ENCODE assay signal across 10 mouse cellular contexts in the genomic region with DNA sequence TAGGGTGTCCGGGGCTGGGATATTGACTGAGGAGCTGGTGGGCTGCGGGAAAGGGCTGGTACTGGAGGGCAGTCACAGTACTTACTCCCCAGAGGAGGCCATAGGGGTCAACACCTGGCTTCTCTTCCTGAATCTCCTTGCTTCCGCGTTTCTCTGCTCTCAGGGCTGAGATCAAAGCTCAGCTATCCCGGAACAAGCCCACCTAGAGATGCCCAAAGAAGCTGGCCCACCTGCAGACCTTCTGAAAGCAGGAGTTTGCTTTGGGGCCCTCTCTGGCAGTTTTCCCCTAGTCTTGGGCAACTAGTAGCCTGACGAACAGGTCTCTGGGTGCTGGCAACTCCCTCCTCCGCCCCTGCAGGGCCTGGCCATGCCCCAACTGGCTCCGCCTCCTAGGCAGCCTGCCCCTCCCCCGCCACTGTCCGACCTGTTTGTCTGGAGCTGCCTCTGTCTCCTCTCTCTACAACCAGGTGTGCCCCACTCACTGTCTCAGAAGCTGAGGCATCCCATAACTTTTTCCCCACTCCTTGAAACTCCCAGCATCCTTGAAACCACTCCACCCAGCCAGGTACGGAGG. TPM values are rescaled to one million over a fixed set of nuclear protein-coding genes. Genes with fewer than 3 reads are reported as not detected.
DNase-seq lines count a peak whose midpoint lies in the region; ATAC-seq lines count a peak whose summit lies in the region.
"Had no signal": no experiment of that assay in that cellular context is flagged by ENCODE, and none has a peak within 500 bp of the region (broad histone marks: within the 10 kb centered on the region; RNA-seq: fewer than 3 reads in every experiment).

No protein-coding gene starts in this region.

- intact Hi-C loops in left cerebral cortex, postnatal 4 days (cut with DNase I): loop anchor here (5.0 kb wide), 1 partner anchor 93 kb away; a partner anchor contains a TSS

- H3K27me3 ChIP-seq in forebrain, embryonic 10.5 days (ENCODE audit: poor library complexity, severe bottlenecking): peaks cover 46% of the 10 kb centered on the region
- H3K27me3 ChIP-seq in forebrain, embryonic 15.5 days: no peaks in the 10 kb centered on the region
- H3K27me3 ChIP-seq in neural tube, embryonic 15.5 days (replicated peaks): no peaks in the 10 kb centered on the region
- H3K27me3 ChIP-seq: neural tube, embryonic 13.5 days had no signal

- H3K4me2 ChIP-seq in forebrain, embryonic 15.5 days (replicated peaks): no peak overlapping the region
- no peak overlapping the region for H3K4me2 ChIP-seq in neural tube, embryonic 15.5 days
- H3K4me2 ChIP-seq: neural tube, embryonic 13.5 days had no signal

- 14% methylated on average over 11 of the region's 11 CpGs for WGBS in forebrain, embryonic 10.5 days
- 22% methylated on average over 11 of the region's 11 CpGs for WGBS in forebrain, embryonic 15.5 days
- 21% methylated on average over 11 of the region's 11 CpGs for WGBS in neural tube, embryonic 15.5 days

- no peak for ATAC-seq in forebrain, embryonic 15.5 days (replicated peaks)
- ATAC-seq in neural tube, embryonic 15.5 days (ENCODE audit: low FRiP score): no peak

- H3K4me3 ChIP-seq in forebrain, embryonic 10.5 days: peak overlapping the region; percentile 21
- H3K4me3 ChIP-seq in forebrain, embryonic 15.5 days: no peak overlapping the region
- no peak overlapping the region for H3K4me3 ChIP-seq in neural tube, embryonic 15.5 days (replicated peaks)
- H3K4me3 ChIP-seq: erythroblast, embryonic 14.5 days; neural tube, embryonic 13.5 days had no signal

- H3K9me3 ChIP-seq in forebrain, embryonic 10.5 days: no peaks in the 10 kb centered on the region
- H3K9me3 ChIP-seq in forebrain, embryonic 15.5 days: no peaks in the 10 kb centered on the region
- H3K9me3 ChIP-seq in neural tube, embryonic 15.5 days (replicated peaks): no peaks in the 10 kb centered on the region
- H3K9me3 ChIP-seq: neural tube, embryonic 13.5 days had no signal

- H3K9ac ChIP-seq in forebrain, embryonic 15.5 days (replicated peaks): no peak overlapping the region
- no peak overlapping the region for H3K9ac ChIP-seq in neural tube, embryonic 15.5 days (replicated peaks)
- H3K9ac ChIP-seq: neural tube, embryonic 13.5 days had no signal

- no peak for DNase-seq in forebrain, embryonic 10.5 days (ENCODE audit: extremely low spot score, low spot score)
- peak; percentile 50 for DNase-seq in embryo, embryonic 10 days (ENCODE audit: low spot score)
- peak; percentile 83 to 88 for DNase-seq in kidney, postnatal 36 days
- DNase-seq in ovary, postnatal 14 days (ENCODE audit: low spot score): peak; percentile 54
- DNase-seq in layer of hippocampus, adult 11-12 months (ENCODE audit: low spot score): no peak
- DNase-seq in left cerebral cortex, postnatal 4 days: no peak

- H3K27ac ChIP-seq in forebrain, embryonic 10.5 days: peak overlapping the region; percentile 49; the same call in 1 of the 2 replicates
- H3K27ac ChIP-seq in forebrain, embryonic 15.5 days (replicated peaks): no peak overlapping the region
- H3K27ac ChIP-seq in neural tube, embryonic 15.5 days (replicated peaks): no peak overlapping the region
- H3K27ac ChIP-seq: neural tube, embryonic 13.5 days had no signal

- peaks cover 13% of the 10 kb centered on the region for H3K36me3 ChIP-seq in forebrain, embryonic 10.5 days (replicated peaks)
- H3K36me3 ChIP-seq in forebrain, embryonic 15.5 days: peaks cover 29% of the 10 kb centered on the region
- peaks cover 36% of the 10 kb centered on the region for H3K36me3 ChIP-seq in neural tube, embryonic 15.5 days

- H3K4me1 ChIP-seq in forebrain, embryonic 10.5 days: peaks cover 38% of the 10 kb centered on the region
- no peaks in the 10 kb centered on the region for H3K4me1 ChIP-seq in forebrain, embryonic 15.5 days
- 0 out of 2 replicates have a peak, but pooled peaks cover 3% of the 10 kb centered on the region for H3K4me1 ChIP-seq in neural tube, embryonic 15.5 days

RNA-seq across cellular contexts. Expression of a gene that starts 9.8 kb away (rescaled TPM):
- 6.6 and 8.3 TPM in 2 replicates for polyA plus RNA-seq in forebrain, embryonic 10.5 days (2016; fragmentation: Nextera tagmentation; extraction: Ambion mirVana)
- polyA plus RNA-seq in forebrain, embryonic 15.5 days (2015; fragmentation: Nextera tagmentation; extraction: Ambion mirVana): 30.2 and 31.9 TPM in 2 replicates
- polyA plus RNA-seq in neural tube, embryonic 15.5 days (2015; fragmentation: Nextera tagmentation; extraction: Ambion mirVana): 19.0 and 25.6 TPM in 2 replicates
- 100 to 1,000 TPM; 319 to 320 TPM for total RNA-seq in left cerebral cortex, postnatal 4 days (2021)
- polyA plus RNA-seq: erythroblast, embryonic 14.5 days had no signal

RNA-seq across cellular contexts. Expression of a gene that starts 22.3 kb away (rescaled TPM):
- 2.2 and 3.0 TPM in 2 replicates for polyA plus RNA-seq in forebrain, embryonic 10.5 days (2016; fragmentation: Nextera tagmentation; extraction: Ambion mirVana)
- 6.6 and 8.8 TPM in 2 replicates for polyA plus RNA-seq in forebrain, embryonic 15.5 days (2015; fragmentation: Nextera tagmentation; extraction: Ambion mirVana)
- 7.2 and 7.7 TPM in 2 replicates for polyA plus RNA-seq in neural tube, embryonic 15.5 days (2015; fragmentation: Nextera tagmentation; extraction: Ambion mirVana)
- 1 to 10 TPM; 3.7 to 4.5 TPM for total RNA-seq in left cerebral cortex, postnatal 4 days (2021)

RNA-seq across cellular contexts. Expression of a gene that starts 35.5 kb away (rescaled TPM):
- 104 and 106 TPM in 2 replicates for polyA plus RNA-seq in forebrain, embryonic 10.5 days (2016; fragmentation: Nextera tagmentation; extraction: Ambion mirVana)
- polyA plus RNA-seq in forebrain, embryonic 15.5 days (2015; fragmentation: Nextera tagmentation; extraction: Ambion mirVana): 184 and 193 TPM in 2 replicates
- 119 and 132 TPM in 2 replicates for polyA plus RNA-seq in neural tube, embryonic 15.5 days (2015; fragmentation: Nextera tagmentation; extraction: Ambion mirVana)
- 10 to 100 TPM; 32.5 to 35.2 TPM for total RNA-seq in left cerebral cortex, postnatal 4 days (2021)

Comparison
In these comparisons a context has a peak if more than half of its experiments do, and no peak if none do; other contexts are left out.
1. DNase-seq: peak in embryo, embryonic 10 days (single experiment), kidney, postnatal 36 days (2 of 2) and ovary, postnatal 14 days (single experiment); none in forebrain, embryonic 10.5 days (single experiment), layer of hippocampus, adult 11-12 months (single experiment) and left cerebral cortex, postnatal 4 days (single experiment).